Mouse (Mus musculus) heart, embryonic 11.5 days (tissue): ENCODE measurements around the gene Ctbs. TPM values are rescaled to one million over a fixed set of nuclear protein-coding genes. Genes with fewer than 3 reads are reported as not detected.
A peak's percentile ranks its signal among the peaks of the same experiment; 100 is the strongest.

Source experiments
- ATAC-seq: fragments of 200-750 bp; cut with Nextera tagmentation; replicated peaks from 2 replicates; pipeline ENCODE4 v1.8.0; 2017; ENCODE audit warnings: moderate library complexity; ENCODE audit not compliant: insufficient number of reproducible peaks, low FRiP score, low TSS enrichment
- H3K27ac ChIP-seq: fragments of 300-500 bp; sonication (generic); 2 replicates; pipeline ENCODE4 v1.5.1; 2014; ENCODE audit warnings: mild to moderate bottlenecking, low read depth, low read length
- H3K27me3 ChIP-seq: fragments of 300-500 bp; sonication (generic); 2 replicates; pipeline ENCODE4 v1.6.1; 2014; ENCODE audit warnings: mild to moderate bottlenecking, low read length, mixed read lengths; ENCODE audit not compliant: control insufficient read depth, insufficient read depth
- H3K36me3 ChIP-seq: fragments of 300-500 bp; sonication (generic); 2 replicates; pipeline ENCODE4 v1.6.1; 2014; ENCODE audit warnings: mild to moderate bottlenecking, low read length, moderate library complexity, mixed read lengths; ENCODE audit not compliant: control insufficient read depth, insufficient read depth
- H3K4me1 ChIP-seq: fragments of 300-500 bp; sonication (generic); 2 replicates; pipeline ENCODE4 v1.6.1; 2014; ENCODE audit warnings: low read length; ENCODE audit not compliant: control insufficient read depth, insufficient read depth
- H3K4me2 ChIP-seq: fragments of 300-500 bp; sonication (generic); 2 replicates; pipeline ENCODE4 v1.6.1; 2014; ENCODE audit warnings: mild to moderate bottlenecking, moderate library complexity
- H3K4me3 ChIP-seq: fragments of 300-500 bp; sonication (generic); 2 replicates; pipeline ENCODE4 v1.5.1; 2014; ENCODE audit warnings: low read depth, low read length
- H3K9ac ChIP-seq: fragments of 300-500 bp; sonication (generic); 2 replicates; pipeline ENCODE4 v1.6.1; 2014; ENCODE audit warnings: mild to moderate bottlenecking, low read depth, low read length, moderate library complexity
- H3K9me3 ChIP-seq: fragments of 300-500 bp; sonication (generic); replicated peaks from 2 replicates; pipeline ENCODE4 v1.6.1; 2016; ENCODE audit warnings: low read length; ENCODE audit not compliant: control insufficient read depth
- WGBS: fragments of 180-500 bp; shearing (Covaris S2); extraction: QIAGEN DNeasy Blood & Tissue Kit; methylation state at CpG from one replicate; pipeline ENCODE4 v1.1.7; 2014; ENCODE audit not compliant: insufficient replicate concordance; 5-methylcytosine and 5-hydroxymethylcytosine counted together
- polyA plus RNA-seq: library from polyadenylated mRNA; unstranded; fragments of >200 nt; fragmentation: Nextera tagmentation; extraction: Ambion mirVana; gene quantifications from 2 replicates; pipeline ENCODE4 v1.2.1, GENCODE M21; 2014

Gene Ctbs
- 10.8 and 12.5 TPM in 2 replicates for polyA plus RNA-seq

- ATAC-seq = no peak
These were observed at the start of gene Ctbs for GRCm38 (mm10) chr3:146449745-146450250. TSS of gene Ctbs (plus strand) at chr3:146449795.

DNA sequence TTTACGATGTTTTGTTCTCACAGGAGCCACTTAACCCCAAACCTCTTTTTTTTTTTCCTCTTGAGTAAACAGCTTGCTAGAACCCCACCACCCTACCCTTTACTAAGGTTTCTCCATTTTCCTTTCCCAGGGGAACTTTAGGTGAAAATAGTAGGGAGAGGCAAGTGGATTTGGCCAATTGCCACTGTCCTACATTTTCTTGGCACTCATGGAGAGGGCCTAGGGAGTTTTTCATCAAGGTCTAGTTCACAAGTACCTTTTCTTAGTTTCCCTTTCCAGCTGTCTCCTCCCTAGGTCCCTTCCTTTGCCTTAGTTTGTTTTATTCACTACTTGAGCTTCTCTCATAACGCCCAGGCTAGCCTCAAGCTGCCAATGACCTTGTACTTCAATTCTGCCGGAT lies 45.8 kb upstream of the Ctbs start:
- Histone ChIP-seq H3K27ac (no peak overlapping the region), H3K9me3 (peaks cover 4% of the 10 kb centered on the region; the same call in 1 of the 2 replicates), H3K9ac (peak overlapping the region; percentile 89), H3K4me3 (peak overlapping the region; percentile 90), H3K4me1 (peaks cover 14% of the 10 kb centered on the region), H3K4me2 (peak overlapping the region; percentile 86), H3K27me3 (no peaks in the 10 kb centered on the region), H3K36me3 (no peaks in the 10 kb centered on the region)
- 56% methylated on average over 3 of the region's 3 CpGs for WGBS
- ATAC-seq = no peak

More at GRCm38 (mm10) chr3:146449745-146450250, at the start of gene Ctbs:
- H3K4me3 ChIP-seq = peak within 1 kb of the TSS; percentile 74
- H3K4me1 ChIP-seq = peaks cover 12% of the 10 kb centered on the region; the same call in 1 of the 2 replicates
- H3K27me3 ChIP-seq = no peaks in the 10 kb centered on the region
- peak within 1 kb of the TSS; percentile 82 for H3K9ac ChIP-seq
- WGBS = 54% methylated on average over 9 of the region's 9 CpGs
- 0 out of 2 replicates have a peak, but pooled peaks cover 3% of the 10 kb centered on the region for H3K36me3 ChIP-seq
- peak within 1 kb of the TSS; percentile 83 for H3K27ac ChIP-seq
- H3K9me3 ChIP-seq = no peaks in the 10 kb centered on the region
- peak within 1 kb of the TSS; percentile 89 for H3K4me2 ChIP-seq

DNA sequence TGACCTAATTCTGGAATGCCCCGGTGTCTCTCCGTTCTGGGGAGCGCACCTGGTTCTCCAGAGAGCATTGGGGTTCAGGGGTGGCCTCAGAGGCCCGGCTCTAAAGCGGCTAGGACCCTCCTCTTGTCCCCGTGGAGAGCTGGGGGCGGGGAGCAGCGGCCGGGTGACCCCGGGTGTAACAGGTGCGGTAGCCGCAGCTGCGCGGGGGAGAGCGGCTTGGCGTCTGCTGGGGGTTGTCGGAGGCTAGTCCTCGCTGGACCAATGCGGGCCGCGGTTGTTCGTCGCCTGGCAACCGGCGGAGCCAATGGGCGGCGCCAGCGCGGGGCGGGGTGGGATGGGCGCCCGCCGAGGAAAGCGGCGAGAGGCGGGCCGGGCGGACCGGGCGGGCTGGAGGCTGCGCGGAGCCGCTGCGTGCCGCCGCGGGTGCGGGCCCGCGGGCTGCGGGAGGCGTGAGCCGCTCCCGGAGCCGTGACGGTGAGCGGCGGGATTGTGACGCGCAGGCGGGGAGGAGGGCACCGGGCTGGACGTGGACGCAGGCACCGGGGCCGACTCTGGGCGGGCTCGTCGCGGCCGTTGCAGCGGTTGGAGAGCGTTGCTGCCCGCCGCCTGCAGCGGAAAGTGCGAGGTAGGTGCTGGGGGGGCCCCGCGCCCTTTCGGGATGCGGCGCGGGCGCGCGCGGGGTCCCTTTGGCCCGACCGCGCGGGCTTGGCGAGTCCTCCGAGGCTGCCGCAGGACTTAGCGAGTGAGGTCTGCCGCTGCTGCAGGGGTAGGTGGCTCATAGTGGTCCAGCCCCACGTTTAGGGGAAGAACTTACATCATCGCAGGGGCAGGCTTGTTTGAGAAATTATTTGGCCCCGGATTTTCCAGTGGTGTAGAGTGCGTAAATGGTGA lies 45.0 kb upstream of the Ctbs start, which contains the start of gene Ssx2ip:
Gene Ssx2ip (plus strand): TSS at position 332 of the 891 bp plus-strand sequence.
- Histone ChIP-seq H3K4me2 (peak within 1 kb of the TSS; percentile 86), H3K27ac (peak within 1 kb of the TSS; percentile 66), H3K4me3 (peak within 1 kb of the TSS; percentile 90), H3K9ac (peak within 1 kb of the TSS; percentile 89), H3K27me3 (no peaks in the 10 kb centered on the region), H3K36me3 (no peaks in the 10 kb centered on the region), H3K9me3 (peaks cover 4% of the 10 kb centered on the region; the same call in 1 of the 2 replicates), H3K4me1 (peaks cover 14% of the 10 kb centered on the region)
- ATAC-seq = peak; percentile 98
- under 1% methylated on average over 89 of the region's 100 CpGs for WGBS

- Histone ChIP-seq H3K36me3 (no peaks in the 10 kb centered on the region), H3K27me3 (no peaks in the 10 kb centered on the region), H3K27ac (peak overlapping the region; percentile 66), H3K9ac (peak overlapping the region; percentile 89), H3K4me1 (peaks cover 18% of the 10 kb centered on the region), H3K4me3 (peak overlapping the region; percentile 90), H3K9me3 (peaks cover 4% of the 10 kb centered on the region; the same call in 1 of the 2 replicates), H3K4me2 (peak overlapping the region; percentile 86)
- ATAC-seq = peak; percentile 35; the same call in 1 of the 2 replicates
- WGBS = 26% methylated on average over 18 of the region's 18 CpGs
These were observed 44.2 kb upstream of the Ctbs start for GRCm38 (mm10) chr3:146405213-146406006.

GRCm38 (mm10) chr3:146406007-146406341 lies 43.6 kb upstream of the Ctbs start:
- 38% methylated on average over 5 of the region's 5 CpGs for WGBS
- ATAC-seq = no peak
- H3K4me1 ChIP-seq = peaks cover 22% of the 10 kb centered on the region
- peak overlapping the region; percentile 86 for H3K4me2 ChIP-seq
- H3K27ac ChIP-seq = peak overlapping the region; percentile 66
- H3K36me3 ChIP-seq = no peaks in the 10 kb centered on the region
- peak overlapping the region; percentile 89; the same call in 1 of the 2 replicates for H3K9ac ChIP-seq
- H3K27me3 ChIP-seq = no peaks in the 10 kb centered on the region
- H3K4me3 ChIP-seq = peak overlapping the region; percentile 90
- H3K9me3 ChIP-seq = peaks cover 4% of the 10 kb centered on the region; the same call in 1 of the 2 replicates

DNA sequence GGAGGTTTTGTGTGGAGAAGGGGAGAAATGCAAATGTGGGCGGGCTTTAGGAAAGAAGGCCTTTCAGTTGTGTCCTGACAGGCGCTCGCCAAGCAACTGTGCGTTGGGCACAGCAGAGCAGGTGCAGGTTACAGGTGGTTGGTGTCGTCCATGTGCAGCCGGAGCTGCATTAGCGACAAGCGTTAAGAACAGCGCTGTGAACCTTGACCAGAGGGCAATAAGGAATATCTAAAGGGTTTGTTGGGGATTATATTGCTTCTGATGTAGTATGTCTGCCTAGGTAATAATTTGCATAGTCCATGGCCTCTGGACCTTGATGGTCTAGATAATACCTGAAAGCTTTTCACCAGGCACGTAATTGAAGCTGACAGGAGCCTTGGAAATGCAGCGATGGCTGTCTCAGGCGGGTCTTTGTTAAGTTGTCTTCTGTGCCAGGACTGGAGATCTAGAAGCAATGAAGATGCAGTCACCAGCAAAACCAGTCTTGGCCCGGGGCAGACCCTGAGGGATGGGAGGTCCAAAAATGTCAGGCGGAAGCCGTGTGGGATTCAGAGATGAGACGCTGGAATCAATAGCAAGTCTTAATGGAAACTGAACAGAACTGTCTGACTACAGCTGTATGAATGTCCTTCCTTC lies 42.4 kb upstream of the Ctbs start:
- H3K4me3 ChIP-seq = no peak overlapping the region
- WGBS = 88% methylated on average over 16 of the region's 16 CpGs
- H3K27me3 ChIP-seq = no peaks in the 10 kb centered on the region
- H3K9ac ChIP-seq = no peak overlapping the region
- H3K36me3 ChIP-seq = no peaks in the 10 kb centered on the region
- peaks cover 33% of the 10 kb centered on the region for H3K4me1 ChIP-seq
- no peak for ATAC-seq
- peaks cover 4% of the 10 kb centered on the region; the same call in 1 of the 2 replicates for H3K9me3 ChIP-seq
- H3K4me2 ChIP-seq = peak overlapping the region; percentile 86
- H3K27ac ChIP-seq = no peak overlapping the region

DNA sequence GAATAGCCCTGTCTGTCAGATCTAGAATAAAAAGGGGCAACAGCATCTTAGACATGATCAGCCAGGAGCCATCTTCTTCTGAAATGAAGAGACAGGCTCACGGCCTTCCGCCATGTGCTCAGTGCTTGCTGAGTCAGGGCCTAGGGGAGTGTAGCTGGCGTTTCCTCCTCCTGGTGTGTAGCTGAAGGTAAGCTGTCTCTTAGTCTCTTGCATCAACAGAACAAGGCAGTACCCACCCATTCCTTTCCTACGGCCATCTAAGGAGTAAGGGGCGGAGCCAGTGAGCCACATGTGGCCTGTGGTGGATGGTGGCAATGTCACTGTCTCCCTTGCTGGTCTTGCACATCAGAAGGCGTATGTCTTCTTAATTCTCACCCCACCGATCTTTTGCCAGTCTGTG lies 39.5 kb upstream of the Ctbs start:
- H3K27me3 ChIP-seq = no peaks in the 10 kb centered on the region
- peak; percentile 65 for ATAC-seq
- peaks cover 29% of the 10 kb centered on the region for H3K4me1 ChIP-seq
- no peak overlapping the region for H3K9ac ChIP-seq
- H3K4me3 ChIP-seq = no peak overlapping the region
- WGBS = 72% methylated on average over 7 of the region's 7 CpGs
- no peak overlapping the region for H3K4me2 ChIP-seq
- no peaks in the 10 kb centered on the region for H3K9me3 ChIP-seq
- no peak overlapping the region for H3K27ac ChIP-seq
- no peaks in the 10 kb centered on the region for H3K36me3 ChIP-seq

GRCm38 (mm10) chr3:146412008-146412407 lies 37.6 kb upstream of the Ctbs start:
- H3K4me3 ChIP-seq = no peak overlapping the region

More at GRCm38 (mm10) chr3:146412008-146412407, 37.6 kb upstream of the Ctbs start:
- Histone ChIP-seq H3K27ac (no peak overlapping the region), H3K27me3 (no peaks in the 10 kb centered on the region), H3K9ac (no peak overlapping the region), H3K36me3 (no peaks in the 10 kb centered on the region), H3K4me2 (no peak overlapping the region), H3K9me3 (no peaks in the 10 kb centered on the region), H3K4me1 (peaks cover 19% of the 10 kb centered on the region)
- 79% methylated on average over 2 of the region's 2 CpGs for WGBS
- no peak for ATAC-seq
